Mouse (Mus musculus) CD4-positive naive resting alpha-beta T cell, adult 76 days (primary cell): Measurements from ENCODE around the gene Fpr1. TPM values are rescaled to one million over a fixed set of nuclear protein-coding genes. Genes with fewer than 3 reads are reported as not detected.

Experiments used
- total RNA-seq: library from RNA; stranded (reverse); gene quantifications from one replicate; pipeline ENCODE4 v1.2.4, GENCODE M21; 2023

The Fpr1 gene
- total RNA-seq, result 0.73 TPM

DNA sequence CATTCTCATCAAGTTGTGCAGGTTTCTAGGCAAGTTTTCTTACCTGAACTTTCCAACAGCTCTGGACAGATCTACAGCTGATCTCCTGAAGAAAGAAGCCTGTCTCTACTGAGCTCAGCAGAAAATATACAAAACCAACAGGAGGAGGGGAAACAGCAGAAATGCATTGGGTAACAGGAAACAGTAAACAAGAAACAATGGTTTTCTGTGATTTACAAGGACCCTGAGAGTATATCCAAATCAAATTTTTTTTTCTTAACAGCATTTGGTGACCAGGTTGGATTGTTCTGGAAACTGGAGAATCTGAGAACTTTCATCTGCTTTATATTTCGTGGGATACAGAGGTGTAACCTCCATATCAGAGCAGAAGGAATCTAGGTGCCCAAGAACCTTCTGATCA lies at the start of gene Fpr1:
Gene Fpr1, minus strand, starts transcription at position 101 of the 400 bp plus-strand sequence.

DNA sequence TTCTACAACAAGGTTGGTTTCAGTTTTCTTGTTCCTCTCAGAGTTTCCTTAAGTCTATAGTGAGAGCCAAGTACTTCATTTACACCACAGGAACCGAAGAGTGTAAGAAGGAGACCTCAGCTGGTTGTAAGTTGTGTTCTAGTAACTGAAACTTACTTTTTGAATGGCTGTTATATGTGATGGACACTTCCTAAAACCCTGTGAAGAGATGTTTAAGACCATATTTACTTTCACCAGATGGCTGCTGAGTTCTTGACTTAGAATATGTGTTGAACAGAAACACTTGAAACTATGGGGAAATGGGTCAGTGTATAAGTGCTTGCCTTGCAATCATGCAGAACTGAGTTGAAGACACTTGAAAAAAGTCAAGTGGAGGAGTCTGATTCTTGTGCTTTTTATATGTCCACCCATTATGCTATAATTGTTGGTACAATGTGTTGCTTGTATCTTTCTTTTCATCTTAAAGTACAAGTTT lies 4.1 kb upstream of the Fpr1 start, which contains the start of the genes Fpr2 and Fpr3:
Gene Fpr2, plus strand, starts transcription at position 51 of the 475 bp plus-strand sequence.
Gene Fpr3, plus strand, starts transcription at position 79 of the 475 bp plus-strand sequence.

DNA sequence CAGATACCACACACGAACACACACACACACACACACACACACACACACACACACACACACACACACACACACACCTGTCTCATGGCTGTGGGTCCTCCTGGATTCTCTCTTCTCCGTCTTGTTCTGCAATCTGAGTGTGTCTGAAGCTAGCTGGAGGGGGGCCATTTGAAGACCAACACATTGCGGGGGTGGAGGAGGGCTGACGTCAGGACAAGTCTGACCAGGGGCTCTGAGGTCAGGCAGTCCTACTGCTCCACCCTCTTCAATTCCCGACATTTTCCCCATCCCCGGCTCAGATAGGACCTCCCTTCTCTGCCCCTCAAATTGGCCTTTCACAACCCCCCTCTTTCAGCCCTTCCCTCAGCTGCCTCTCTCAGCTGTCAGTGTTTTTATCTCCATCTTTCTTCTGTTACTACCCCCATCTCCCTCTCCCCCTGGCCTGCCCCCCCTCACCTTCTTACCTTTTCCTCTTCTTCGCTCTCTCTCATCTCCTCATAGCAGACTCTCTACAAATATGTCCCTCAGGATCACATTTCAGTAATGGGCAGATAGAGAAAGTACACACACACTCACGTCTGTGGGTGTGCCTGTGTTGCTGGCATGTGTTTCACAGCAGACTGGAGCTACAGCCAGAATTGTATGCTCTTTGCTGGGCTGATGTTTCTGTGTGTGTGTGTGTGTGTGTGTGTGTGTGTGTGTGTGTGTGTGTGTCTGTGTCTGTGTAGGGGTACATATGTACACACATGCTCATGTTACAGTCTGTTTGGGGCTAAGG lies 28.5 kb downstream of the Fpr1 start, which contains the start of gene Has1:
Gene Has1, minus strand, starts transcription at position 142 of the 775 bp plus-strand sequence.

DNA sequence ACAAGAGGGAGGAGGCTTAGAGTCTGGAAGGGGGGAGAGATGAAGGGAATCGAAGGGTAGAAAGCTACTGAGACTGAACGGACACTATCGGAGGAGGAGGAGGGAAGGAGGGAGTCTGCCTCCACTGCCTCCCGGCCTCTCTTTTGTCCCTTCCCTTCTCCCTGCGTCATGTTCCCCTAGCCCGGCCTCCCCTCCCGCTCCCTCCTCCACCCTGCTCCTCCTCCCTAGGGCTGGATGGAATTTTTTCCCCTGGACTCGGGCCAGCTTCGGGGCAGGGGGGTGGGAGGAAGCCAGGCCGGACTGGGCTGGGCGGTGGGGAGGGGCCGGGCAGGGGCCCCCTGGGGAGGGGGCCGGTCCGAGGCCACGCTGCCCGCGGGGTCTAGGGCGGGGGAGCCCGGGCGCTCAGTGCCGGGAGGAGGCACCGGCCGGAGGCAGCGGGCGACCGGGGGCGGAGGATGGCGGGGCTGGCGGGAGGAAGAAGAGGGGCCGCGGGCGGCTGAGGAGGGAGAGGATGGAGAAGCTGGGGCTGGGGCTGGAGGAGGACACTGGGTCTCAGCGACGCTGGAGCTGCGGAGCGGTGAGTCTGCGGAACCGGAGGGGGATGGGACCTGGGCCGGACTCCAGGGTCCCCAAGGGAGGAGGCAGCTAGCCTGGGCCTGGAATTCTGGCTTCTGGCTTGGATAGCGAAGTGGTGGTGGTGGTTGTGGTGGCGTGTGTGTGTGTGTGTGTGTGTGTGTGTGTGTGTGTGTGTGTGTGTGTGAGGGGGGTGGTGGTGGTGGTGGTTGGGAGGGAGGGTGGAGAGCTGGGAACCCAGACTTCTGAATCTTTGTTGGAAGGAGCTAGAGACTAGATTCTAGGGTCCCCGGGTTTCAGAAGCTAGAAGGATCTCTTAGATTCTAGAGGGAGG lies 56.7 kb downstream of the Fpr1 start, which contains the start of gene Spaca6:
Gene Spaca6, plus strand, starts transcription at position 408 of the 907 bp plus-strand sequence.

Other genes with a start within 250 kb of the Fpr1 start
- not detected for gene Vmn2r90, start 180.2 kb downstream of the Fpr1 start, total RNA-seq
- 3.1 TPM for gene Spaca6, start 56.8 kb downstream of the Fpr1 start, total RNA-seq
- not detected for gene Has1, start 28.7 kb downstream of the Fpr1 start, total RNA-seq
- gene Fpr2, start 3.9 kb upstream of the Fpr1 start, total RNA-seq, result not detected
- gene Fpr3, start 3.9 kb upstream of the Fpr1 start, total RNA-seq, result not detected
- gene Fpr-rs4, start 137.8 kb upstream of the Fpr1 start, total RNA-seq, result not detected
- not detected for gene Vmn2r124, start 165.5 kb upstream of the Fpr1 start, total RNA-seq
- gene Vmn2r91, start 201.1 kb upstream of the Fpr1 start, total RNA-seq, result not detected